Mouse (Mus musculus): ENCODE results near the gene Anks3. TPM values are rescaled to one million over a fixed set of nuclear protein-coding genes. Genes with fewer than 3 reads are reported as not detected.

The Anks3 gene
- polyA plus RNA-seq, 1 experiment from 2014 or later = 64.0 TPM

DNA sequence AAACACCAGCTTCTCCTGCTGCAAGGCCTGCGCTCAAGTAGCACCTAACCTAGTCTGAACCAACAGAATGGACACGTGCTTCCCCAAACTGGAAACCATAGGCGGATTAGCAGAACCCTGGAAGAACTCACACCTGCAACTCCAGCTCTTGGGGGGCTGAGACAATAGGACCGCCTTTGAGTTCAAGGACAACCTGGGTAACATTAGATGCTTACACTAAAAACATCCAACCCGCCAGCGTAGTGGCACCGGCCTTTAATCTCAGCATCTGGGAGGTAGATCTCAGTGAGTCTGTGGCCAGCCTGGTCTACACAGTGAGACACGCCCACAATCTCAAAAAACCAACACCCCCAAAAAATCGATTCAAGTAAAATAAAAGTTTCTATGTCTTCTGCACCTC, 659 bp downstream of the Anks3 start:
- H3K4me3 ChIP-seq = peak overlapping the region; percentile 66
- 49% methylated on average over 9 of the region's 9 CpGs for WGBS
- H3K4me2 ChIP-seq = peak overlapping the region; percentile 89
- H3K9ac ChIP-seq = peak overlapping the region; percentile 83
- ATAC-seq (ENCODE audit: low read depth) = no peak
- peaks cover 6% of the 10 kb centered on the region; the same call in 1 of the 2 replicates for H3K36me3 ChIP-seq
- H3K27me3 ChIP-seq = no peaks in the 10 kb centered on the region
- H3K4me1 ChIP-seq (replicated peaks) = peaks cover 29% of the 10 kb centered on the region
- no peak overlapping the region for H3K27ac ChIP-seq (replicated peaks)
- H3K9me3 ChIP-seq = no peaks in the 10 kb centered on the region

DNA sequence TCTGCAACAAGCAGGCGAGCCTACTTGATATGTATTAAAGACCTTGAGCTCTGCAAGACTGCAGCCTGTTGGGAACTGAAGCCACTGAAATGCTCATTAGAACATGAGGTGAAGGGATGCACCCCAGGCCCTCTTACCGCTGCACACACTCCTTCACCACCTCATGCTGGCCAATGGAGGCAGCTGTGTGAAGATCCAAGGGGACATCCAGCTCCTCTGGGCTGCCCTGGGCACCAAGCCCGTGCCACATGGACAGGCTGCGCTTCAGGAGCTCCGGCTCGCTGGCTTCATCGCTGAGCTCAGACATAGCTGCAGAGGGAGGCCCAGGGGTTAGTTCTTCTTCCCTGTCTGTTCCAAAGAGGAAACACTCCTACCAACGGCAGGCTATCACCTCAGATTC, 3.7 kb downstream of the Anks3 start:
- H3K9me3 ChIP-seq = no peaks in the 10 kb centered on the region
- no peak overlapping the region for H3K4me3 ChIP-seq
- H3K27me3 ChIP-seq = no peaks in the 10 kb centered on the region
- H3K4me2 ChIP-seq = no peak overlapping the region
- peaks cover 35% of the 10 kb centered on the region for H3K36me3 ChIP-seq
- ATAC-seq (ENCODE audit: low read depth) = no peak
- no peak overlapping the region; the same call in 1 of the 2 replicates for H3K9ac ChIP-seq
- H3K4me1 ChIP-seq (replicated peaks) = peaks cover 22% of the 10 kb centered on the region
- no peak overlapping the region for H3K27ac ChIP-seq (replicated peaks)
- WGBS = 88% methylated on average over 8 of the region's 8 CpGs

DNA sequence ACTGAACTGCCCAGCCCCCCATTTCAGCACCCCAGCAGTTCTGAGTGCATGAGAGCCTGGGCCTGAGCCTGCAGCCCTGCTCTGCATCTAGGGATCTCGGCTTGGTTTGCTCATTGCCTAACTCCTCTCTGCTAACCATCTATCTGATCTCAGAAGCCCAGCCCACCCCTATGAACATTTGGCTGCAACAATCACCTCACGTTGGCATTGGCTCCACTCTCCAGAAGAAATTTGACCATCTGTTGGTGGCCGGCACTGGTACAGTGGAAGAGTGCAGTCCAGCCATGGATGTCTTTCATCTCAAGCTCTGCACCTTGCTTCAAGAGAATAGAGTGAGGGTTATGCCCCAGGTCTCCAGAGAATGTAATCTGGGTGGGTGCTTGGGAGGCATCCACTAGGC, 6.6 kb downstream of the Anks3 start:
- no peak for ATAC-seq (ENCODE audit: low read depth)
- Histone ChIP-seq H3K4me3 (no peak overlapping the region), H3K36me3 (peaks cover 64% of the 10 kb centered on the region), H3K4me2 (no peak overlapping the region), H3K27ac (replicated peaks) (no peak overlapping the region), H3K9ac (no peak overlapping the region), H3K27me3 (no peaks in the 10 kb centered on the region), H3K4me1 (replicated peaks) (peaks cover 7% of the 10 kb centered on the region), H3K9me3 (no peaks in the 10 kb centered on the region)
- 87% methylated on average over 3 of the region's 3 CpGs for WGBS

DNA sequence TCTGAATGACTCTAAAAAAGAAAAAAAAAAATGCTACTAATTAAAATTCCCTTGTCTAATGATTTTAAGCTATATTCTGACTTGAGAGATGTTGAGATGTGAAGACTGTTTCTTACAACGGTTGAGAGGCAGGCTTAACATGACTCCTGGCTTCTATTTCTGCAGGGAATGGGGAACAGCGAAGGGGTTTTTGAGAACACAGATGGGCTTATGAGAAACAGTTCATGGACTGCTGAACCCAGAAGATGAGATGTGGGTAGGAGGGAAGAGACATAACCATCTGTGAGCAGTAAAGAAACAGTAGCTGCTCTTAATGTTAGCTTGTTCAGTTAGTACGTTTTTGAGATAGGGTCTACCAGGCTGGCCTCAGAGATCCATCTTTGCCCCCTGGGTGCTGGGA, 7.4 kb downstream of the Anks3 start:
- Histone ChIP-seq H3K4me3 (no peak overlapping the region), H3K27me3 (no peaks in the 10 kb centered on the region), H3K9me3 (no peaks in the 10 kb centered on the region), H3K27ac (replicated peaks) (no peak overlapping the region), H3K36me3 (peaks cover 71% of the 10 kb centered on the region), H3K4me2 (no peak overlapping the region), H3K9ac (no peak overlapping the region), H3K4me1 (replicated peaks) (no peaks in the 10 kb centered on the region)
- no peak for ATAC-seq (ENCODE audit: low read depth)
- 92% methylated on average over 3 of the region's 3 CpGs for WGBS

DNA sequence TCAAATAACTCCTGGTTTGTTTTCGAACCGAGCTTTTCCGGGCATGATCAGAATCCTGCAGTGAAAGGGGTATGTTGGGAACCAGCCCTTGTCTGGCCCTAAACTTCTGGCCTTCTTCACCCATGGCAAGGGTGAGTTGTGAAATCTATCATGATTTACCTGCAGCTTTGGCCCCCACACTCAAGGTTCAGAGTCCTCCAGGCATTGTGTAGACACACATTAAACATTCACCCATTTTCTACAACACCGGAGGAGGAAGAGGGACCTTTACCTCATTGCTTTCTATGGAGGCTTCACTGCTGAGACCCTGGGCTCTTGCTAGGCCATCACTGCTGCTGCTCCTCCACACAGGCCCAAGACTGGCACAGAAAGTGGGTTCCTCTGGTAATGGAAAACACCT, 16.6 kb downstream of the Anks3 start:
- no peak overlapping the region for H3K27ac ChIP-seq (replicated peaks)
- H3K4me3 ChIP-seq = no peak overlapping the region
- no peaks in the 10 kb centered on the region for H3K9me3 ChIP-seq
- 69% methylated on average over 4 of the region's 4 CpGs for WGBS
- no peaks in the 10 kb centered on the region for H3K4me1 ChIP-seq (replicated peaks)
- ATAC-seq (ENCODE audit: low read depth) = no peak
- no peak overlapping the region for H3K4me2 ChIP-seq
- peaks cover 90% of the 10 kb centered on the region for H3K36me3 ChIP-seq
- H3K9ac ChIP-seq = no peak overlapping the region
- H3K27me3 ChIP-seq = no peaks in the 10 kb centered on the region

DNA sequence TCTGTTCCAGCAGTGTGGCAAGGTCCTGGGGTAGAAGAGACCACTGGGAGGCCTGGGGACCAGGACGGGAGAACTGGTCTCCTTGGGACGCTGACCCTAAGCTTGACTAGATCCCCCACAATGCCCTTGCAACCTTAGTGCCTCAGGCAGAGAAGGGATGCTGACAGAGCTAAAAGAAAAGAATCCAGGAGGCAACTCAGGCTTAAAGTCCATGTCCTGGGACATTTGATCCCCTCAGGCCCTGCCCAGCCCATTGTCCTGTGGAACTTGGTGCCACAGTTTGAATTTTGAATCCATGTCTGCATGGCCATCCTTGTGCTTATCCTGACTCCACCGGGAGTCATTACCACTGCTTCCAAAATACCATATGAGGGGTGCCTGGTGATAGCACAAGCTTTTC, 17.9 kb downstream of the Anks3 start:
- Histone ChIP-seq H3K27me3 (no peaks in the 10 kb centered on the region), H3K4me1 (replicated peaks) (no peaks in the 10 kb centered on the region), H3K27ac (replicated peaks) (no peak overlapping the region), H3K36me3 (peaks cover 91% of the 10 kb centered on the region), H3K4me2 (no peak overlapping the region), H3K9ac (no peak overlapping the region), H3K9me3 (no peaks in the 10 kb centered on the region), H3K4me3 (no peak overlapping the region)
- no peak for ATAC-seq (ENCODE audit: low read depth)
- 87% methylated on average over 3 of the region's 3 CpGs for WGBS

DNA sequence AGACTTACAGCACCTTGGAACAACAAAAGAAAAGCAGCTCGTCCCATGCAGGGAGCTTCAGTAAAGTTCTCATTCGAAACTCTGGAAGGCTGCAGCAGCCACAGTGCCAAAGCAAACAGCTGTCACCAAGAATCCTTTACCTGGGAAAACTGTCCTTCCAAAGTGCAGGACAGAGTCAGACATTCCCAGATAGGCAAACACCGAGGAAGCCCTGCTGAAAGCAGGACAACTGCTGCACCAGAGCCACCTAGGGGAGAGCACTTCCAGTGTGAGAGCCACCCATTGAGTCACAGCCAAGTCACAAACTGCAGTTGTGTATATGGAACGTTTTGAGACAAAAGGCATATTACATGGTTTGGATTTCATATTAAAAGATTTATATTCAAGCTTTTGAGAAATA, 18.6 kb downstream of the Anks3 start:
- H3K36me3 ChIP-seq = peaks cover 92% of the 10 kb centered on the region
- H3K27ac ChIP-seq (replicated peaks) = no peak overlapping the region
- H3K4me1 ChIP-seq (replicated peaks) = peaks cover 7% of the 10 kb centered on the region
- no peaks in the 10 kb centered on the region for H3K9me3 ChIP-seq
- 78% methylated on average over 4 of the region's 4 CpGs for WGBS
- H3K4me2 ChIP-seq = no peak overlapping the region
- ATAC-seq (ENCODE audit: low read depth) = no peak
- H3K4me3 ChIP-seq = no peak overlapping the region
- no peaks in the 10 kb centered on the region for H3K27me3 ChIP-seq
- no peak overlapping the region for H3K9ac ChIP-seq

DNA sequence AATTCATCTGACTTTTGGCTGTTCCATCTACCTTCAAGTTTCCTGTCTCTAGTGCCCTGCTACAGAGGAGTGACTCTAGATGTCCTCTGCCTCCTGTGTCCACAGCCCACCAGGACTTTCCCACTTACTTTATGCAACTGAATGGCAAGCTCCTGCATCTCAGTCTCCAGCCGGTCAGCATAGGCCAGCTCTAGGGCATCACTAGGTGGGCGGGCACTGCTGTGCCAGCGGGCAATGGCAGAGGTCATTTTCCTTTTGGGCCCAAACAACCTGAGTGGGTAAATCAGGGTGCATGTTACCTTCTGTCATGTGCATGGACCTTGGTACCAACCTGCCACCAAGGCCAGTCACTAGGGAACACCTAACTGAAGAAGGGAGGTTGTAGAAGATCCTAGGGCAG, 20.6 kb downstream of the Anks3 start:
- 91% methylated on average over 3 of the region's 3 CpGs for WGBS
- Histone ChIP-seq H3K27me3 (no peaks in the 10 kb centered on the region), H3K4me3 (no peak overlapping the region), H3K27ac (replicated peaks) (no peak overlapping the region), H3K9ac (no peak overlapping the region), H3K36me3 (peaks cover 84% of the 10 kb centered on the region), H3K4me1 (replicated peaks) (peaks cover 21% of the 10 kb centered on the region), H3K4me2 (no peak overlapping the region), H3K9me3 (no peaks in the 10 kb centered on the region)
- no peak for ATAC-seq (ENCODE audit: low read depth)

DNA sequence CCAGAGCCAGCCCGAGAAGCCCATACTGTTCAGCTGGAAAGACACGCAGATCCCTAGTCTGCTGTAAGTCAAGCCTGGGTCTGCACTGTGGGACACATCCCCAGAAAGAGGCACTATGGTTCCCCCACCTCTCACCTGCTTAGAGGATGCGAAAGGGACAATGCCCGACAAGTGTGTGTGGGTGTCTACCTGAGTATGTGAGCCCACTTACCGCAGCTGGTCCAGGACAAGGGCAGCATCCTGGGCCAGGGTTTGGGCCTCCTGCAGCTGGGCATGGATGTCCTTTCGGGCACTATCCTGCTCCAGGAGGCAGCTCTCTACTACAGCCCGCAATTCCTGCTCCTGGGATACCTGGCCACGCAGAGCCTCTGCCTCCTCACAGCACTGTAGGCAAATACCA, 21.1 kb downstream of the Anks3 start:
- Histone ChIP-seq H3K27ac (replicated peaks) (no peak overlapping the region), H3K9ac (no peak overlapping the region), H3K27me3 (no peaks in the 10 kb centered on the region), H3K36me3 (peaks cover 80% of the 10 kb centered on the region), H3K4me2 (no peak overlapping the region), H3K4me3 (no peak overlapping the region), H3K9me3 (no peaks in the 10 kb centered on the region), H3K4me1 (replicated peaks) (peaks cover 24% of the 10 kb centered on the region)
- 96% methylated on average over 8 of the region's 8 CpGs for WGBS
- no peak for ATAC-seq (ENCODE audit: low read depth)

DNA sequence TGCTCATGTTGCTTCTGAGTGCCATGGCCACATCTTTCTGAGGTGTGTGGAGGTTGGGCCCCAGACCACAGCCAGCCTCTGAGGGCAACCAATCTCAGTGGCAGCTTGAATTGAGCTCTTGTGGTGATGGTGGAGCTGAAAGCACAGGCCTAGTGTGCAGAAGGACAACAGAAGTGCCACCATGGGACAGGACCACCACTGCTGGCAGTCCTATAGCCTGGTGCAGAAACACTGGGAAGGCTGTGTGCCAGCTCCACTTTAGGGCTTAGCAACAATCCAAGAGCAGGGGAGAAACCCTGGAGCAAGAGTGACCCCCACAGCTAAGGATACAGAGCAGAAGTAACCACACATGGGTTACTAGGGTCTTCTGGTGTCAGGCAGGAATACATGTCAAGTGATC, 23.0 kb downstream of the Anks3 start:
- Histone ChIP-seq H3K9ac (no peak overlapping the region), H3K27me3 (no peaks in the 10 kb centered on the region), H3K36me3 (peaks cover 80% of the 10 kb centered on the region)

DNA sequence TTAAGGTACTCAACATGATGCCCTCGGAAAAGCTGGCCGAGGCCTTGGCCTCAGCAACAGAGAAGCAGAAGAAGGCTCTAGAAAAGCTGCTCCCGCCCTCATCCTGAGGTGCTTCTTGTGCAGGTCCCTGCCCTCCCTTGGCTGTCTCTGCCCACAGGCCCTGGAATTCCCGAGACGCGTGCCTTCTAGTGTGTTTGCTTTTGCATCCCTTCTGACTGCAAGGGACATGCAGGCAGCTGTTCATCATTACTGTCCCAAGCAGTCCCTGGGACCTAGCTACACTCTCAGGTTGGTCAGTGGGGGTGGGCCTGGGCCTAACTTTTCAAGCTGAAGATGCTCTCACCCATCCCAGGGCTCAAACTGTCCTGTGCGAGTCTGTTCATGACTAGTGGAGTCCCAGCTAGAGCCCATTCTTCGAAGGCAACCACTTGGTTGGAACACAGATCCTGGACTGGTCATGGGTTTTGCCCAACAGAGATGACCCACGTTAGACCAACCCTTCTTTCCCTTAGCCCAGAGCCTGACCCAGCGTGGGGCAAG, 23.6 kb downstream of the Anks3 start:
- no peak overlapping the region for H3K27ac ChIP-seq (replicated peaks)
- peaks cover 24% of the 10 kb centered on the region for H3K4me1 ChIP-seq (replicated peaks)
- peak overlapping the region; percentile 96 for H3K9ac ChIP-seq
- WGBS = 92% methylated on average over 10 of the region's 10 CpGs
- no peak for ATAC-seq (ENCODE audit: low read depth)
- H3K27me3 ChIP-seq = no peaks in the 10 kb centered on the region
- peak overlapping the region; percentile 94 for H3K4me2 ChIP-seq
- H3K4me3 ChIP-seq = peak overlapping the region; percentile 94
- peaks cover 80% of the 10 kb centered on the region for H3K36me3 ChIP-seq
- no peaks in the 10 kb centered on the region for H3K9me3 ChIP-seq

More for the DNA sequence above, 23.0 kb downstream of the Anks3 start:
- Histone ChIP-seq H3K27ac (replicated peaks) (no peak overlapping the region), H3K4me3 (no peak overlapping the region), H3K4me1 (replicated peaks) (peaks cover 24% of the 10 kb centered on the region), H3K9me3 (no peaks in the 10 kb centered on the region), H3K4me2 (no peak overlapping the region)
- ATAC-seq (ENCODE audit: low read depth) = no peak

DNA sequence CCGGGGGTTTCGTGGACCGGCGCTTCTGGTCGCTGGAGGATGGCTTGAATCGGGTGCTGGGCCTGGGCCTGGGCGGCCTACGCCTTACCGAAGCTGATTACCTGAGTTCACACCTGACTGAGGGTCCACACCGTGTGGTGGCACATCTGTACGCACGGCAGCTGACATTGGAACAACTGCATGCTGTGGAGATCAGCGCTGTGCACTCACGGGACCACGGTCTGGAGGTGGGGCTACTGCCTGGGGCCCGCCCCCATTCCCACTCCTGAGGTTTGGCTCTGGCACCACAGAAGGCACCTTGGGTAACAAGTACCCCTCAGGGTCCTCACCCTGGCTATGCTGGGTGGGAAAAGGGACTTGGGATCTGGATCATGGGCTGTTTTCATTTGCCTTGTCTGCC, 24.6 kb downstream of the Anks3 start:
- Histone ChIP-seq H3K4me3 (peak overlapping the region; percentile 94), H3K9ac (peak overlapping the region; percentile 96), H3K4me1 (replicated peaks) (peaks cover 24% of the 10 kb centered on the region), H3K27me3 (no peaks in the 10 kb centered on the region), H3K9me3 (no peaks in the 10 kb centered on the region), H3K36me3 (peaks cover 80% of the 10 kb centered on the region), H3K4me2 (peak overlapping the region; percentile 94), H3K27ac (replicated peaks) (peak overlapping the region; percentile 90)
- WGBS = 2% methylated on average over 16 of the region's 16 CpGs
- peak; percentile 70 for ATAC-seq (ENCODE audit: low read depth)

DNA sequence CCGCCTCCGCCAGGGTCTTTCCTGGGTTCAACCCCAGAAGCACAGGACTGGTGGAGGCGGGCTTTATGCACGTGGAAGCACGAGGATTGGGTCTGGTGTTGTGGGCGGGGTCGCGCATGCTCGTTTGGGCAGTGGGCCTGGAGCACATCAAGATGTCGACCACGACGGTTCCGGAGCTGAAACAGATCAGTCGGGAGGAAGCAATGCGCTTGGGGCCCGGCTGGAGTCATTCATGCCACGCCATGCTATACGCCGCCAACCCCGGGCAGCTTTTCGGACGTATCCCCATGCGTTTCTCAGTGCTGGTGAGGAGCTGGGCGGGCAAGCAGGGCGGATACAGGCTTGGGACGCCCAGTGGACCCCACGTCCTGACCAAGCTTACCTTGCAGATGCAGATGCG, 25.0 kb downstream of the Anks3 start:
- Histone ChIP-seq H3K27me3 (no peaks in the 10 kb centered on the region), H3K9ac (peak overlapping the region; percentile 96), H3K4me1 (replicated peaks) (peaks cover 24% of the 10 kb centered on the region), H3K9me3 (no peaks in the 10 kb centered on the region), H3K4me3 (peak overlapping the region; percentile 94), H3K27ac (replicated peaks) (peak overlapping the region; percentile 90), H3K4me2 (peak overlapping the region; percentile 94), H3K36me3 (peaks cover 80% of the 10 kb centered on the region)
- ATAC-seq (ENCODE audit: low read depth) = peak; percentile 96
- WGBS = 1% methylated on average over 28 of the region's 28 CpGs
